In the genomic region with DNA sequence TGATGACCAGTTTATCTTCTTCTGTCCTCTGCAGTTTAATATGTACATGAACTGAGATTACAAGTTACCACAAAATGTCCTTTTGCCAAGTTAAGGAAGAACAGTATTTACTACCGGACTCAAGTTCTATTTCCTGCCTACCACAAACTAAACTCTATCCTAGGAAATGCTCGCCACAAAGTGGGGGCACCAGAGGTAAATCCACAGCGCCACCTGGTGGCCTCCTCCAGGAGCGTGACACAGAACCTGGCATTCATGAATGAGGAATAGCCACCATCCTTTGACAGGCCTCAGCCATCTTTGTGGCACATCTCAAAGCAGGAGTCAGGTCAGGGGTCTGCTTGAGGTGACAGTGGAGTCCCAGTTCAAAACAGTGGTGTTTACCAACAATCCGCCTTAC, we compare ENCODE assay signal across 9 mouse cellular contexts. TPM values are rescaled to one million over a fixed set of nuclear protein-coding genes. Genes with fewer than 3 reads are reported as not detected.
DNase-seq lines count a peak whose midpoint lies in the region; ATAC-seq lines count a peak whose summit lies in the region.
"Had no signal": no experiment of that assay in that cellular context is flagged by ENCODE, and none has a peak within 500 bp of the region (broad histone marks: within the 10 kb centered on the region; RNA-seq: fewer than 3 reads in every experiment).

No protein-coding gene starts in this region.

- DNase-seq in 3134 (ENCODE audit: extremely low read depth, insufficient read length, low spot score) (peak; percentile 41), ZHBTc4 (ENCODE audit: low read depth, low spot score) (peak; percentile 87)
- peak; percentile 66 to 68 for DNase-seq in cerebellum, postnatal 36 days
- peak; percentile 29 to 53 for DNase-seq in gastrocnemius, adult 8-10 months (ENCODE audit: low spot score in 2 of 2)
- DNase-seq in limb, embryonic 10.5 days (ENCODE audit: low spot score), result peak; percentile 88
- peak; percentile 25 to 39 for DNase-seq in spleen, postnatal 36 days (ENCODE audit: low spot score in 2 of 2)

- H3K4me1 ChIP-seq in intestine, embryonic 16.5 days (ENCODE audit: control insufficient read depth, insufficient read depth, low read length), result no peaks in the 10 kb centered on the region
- no peaks in the 10 kb centered on the region for H3K4me1 ChIP-seq in limb, embryonic 10.5 days
- no peaks in the 10 kb centered on the region for H3K4me1 ChIP-seq in midbrain, embryonic 16.5 days (ENCODE audit: control insufficient read depth, insufficient read depth, low read length)
- H3K4me1 ChIP-seq: embryonic facial prominence, embryonic 13.5 days had no signal

- H3K4me3 ChIP-seq in intestine, embryonic 16.5 days (ENCODE audit: low read length), result no peak overlapping the region
- no peak overlapping the region for H3K4me3 ChIP-seq in limb, embryonic 10.5 days
- H3K4me3 ChIP-seq in midbrain, embryonic 16.5 days (ENCODE audit: low read depth, low read length), result no peak overlapping the region
- H3K4me3 ChIP-seq: embryonic facial prominence, embryonic 13.5 days had no signal

- H3K36me3 ChIP-seq in intestine, embryonic 16.5 days (ENCODE audit: control insufficient read depth, insufficient read depth, low read length), result peaks cover 3% of the 10 kb centered on the region
- peaks cover 49% of the 10 kb centered on the region for H3K36me3 ChIP-seq in limb, embryonic 10.5 days
- H3K36me3 ChIP-seq in midbrain, embryonic 16.5 days (ENCODE audit: control insufficient read depth, insufficient read depth, low read length), result peaks cover 14% of the 10 kb centered on the region; the same call in 1 of the 2 replicates

- no peak overlapping the region for H3K9ac ChIP-seq in intestine, embryonic 16.5 days (ENCODE audit: low read depth, low read length)
- H3K9ac ChIP-seq in midbrain, embryonic 16.5 days (ENCODE audit: low read depth, low read length), result no peak overlapping the region
- H3K9ac ChIP-seq: embryonic facial prominence, embryonic 13.5 days had no signal

- no peak overlapping the region for H3K4me2 ChIP-seq in intestine, embryonic 16.5 days (ENCODE audit: low read depth, low read length)
- no peak overlapping the region for H3K4me2 ChIP-seq in midbrain, embryonic 16.5 days (ENCODE audit: low read length)
- H3K4me2 ChIP-seq: embryonic facial prominence, embryonic 13.5 days had no signal

- peak; percentile 66 for ATAC-seq in intestine, embryonic 16.5 days
- ATAC-seq in midbrain, embryonic 16.5 days, result peak; percentile 73

- H3K27me3 ChIP-seq in intestine, embryonic 16.5 days (replicated peaks; ENCODE audit: control insufficient read depth, insufficient read depth, low read length), result no peaks in the 10 kb centered on the region
- no peaks in the 10 kb centered on the region for H3K27me3 ChIP-seq in limb, embryonic 10.5 days (ENCODE audit: low read depth, poor library complexity, severe bottlenecking)
- no peaks in the 10 kb centered on the region for H3K27me3 ChIP-seq in midbrain, embryonic 16.5 days (ENCODE audit: control insufficient read depth, insufficient read depth, low read depth, low read length)
- H3K27me3 ChIP-seq: embryonic facial prominence, embryonic 13.5 days had no signal

- H3K9me3 ChIP-seq in intestine, embryonic 16.5 days (ENCODE audit: control insufficient read depth, low read length), result no peaks in the 10 kb centered on the region
- H3K9me3 ChIP-seq in limb, embryonic 10.5 days (replicated peaks), result no peaks in the 10 kb centered on the region
- no peaks in the 10 kb centered on the region for H3K9me3 ChIP-seq in midbrain, embryonic 16.5 days (replicated peaks; ENCODE audit: control insufficient read depth, low read length, poor library complexity, severe bottlenecking)
- H3K9me3 ChIP-seq: embryonic facial prominence, embryonic 13.5 days had no signal

- WGBS in intestine, embryonic 16.5 days, result 23% methylated on average over 5 of the region's 5 CpGs
- WGBS in limb, embryonic 10.5 days, result 24% methylated on average over 5 of the region's 5 CpGs
- WGBS in midbrain, embryonic 16.5 days, result 19% methylated on average over 5 of the region's 5 CpGs

- no peak overlapping the region for H3K27ac ChIP-seq in intestine, embryonic 16.5 days (ENCODE audit: low read length)
- no peak overlapping the region for H3K27ac ChIP-seq in limb, embryonic 10.5 days
- no peak overlapping the region for H3K27ac ChIP-seq in midbrain, embryonic 16.5 days (ENCODE audit: low read length)
- H3K27ac ChIP-seq: embryonic facial prominence, embryonic 13.5 days had no signal

RNA-seq across cellular contexts. Expression of gene Psmb1, which starts 31.9 kb away (rescaled TPM):
- 100 to 1,000 TPM; 105 to 114 (median 112) TPM for total RNA-seq in gastrocnemius, adult 8-10 months (2022)
- 238 and 252 TPM in 2 replicates for polyA plus RNA-seq in intestine, embryonic 16.5 days (2015; fragmentation: Nextera tagmentation; extraction: Ambion mirVana)
- 286 and 310 TPM in 2 replicates for polyA plus RNA-seq in limb, embryonic 10.5 days (2016; fragmentation: Nextera tagmentation; extraction: Ambion mirVana)
- 224 and 230 TPM in 2 replicates for polyA plus RNA-seq in midbrain, embryonic 16.5 days (2015; fragmentation: Nextera tagmentation; extraction: Ambion mirVana)

RNA-seq across cellular contexts. Expression of gene Tbp, which starts 32.0 kb away (rescaled TPM):
- total RNA-seq in gastrocnemius, adult 8-10 months (2022), result 1 to 10 TPM; 5.9 to 9.4 (median 7.7) TPM
- polyA plus RNA-seq in intestine, embryonic 16.5 days (2015; fragmentation: Nextera tagmentation; extraction: Ambion mirVana), result 32.9 and 33.6 TPM in 2 replicates
- polyA plus RNA-seq in limb, embryonic 10.5 days (2016; fragmentation: Nextera tagmentation; extraction: Ambion mirVana), result 66.7 and 67.0 TPM in 2 replicates
- 59.5 and 63.2 TPM in 2 replicates for polyA plus RNA-seq in midbrain, embryonic 16.5 days (2015; fragmentation: Nextera tagmentation; extraction: Ambion mirVana)

RNA-seq across cellular contexts. Expression of gene Pdcd2, which starts 59.4 kb away (rescaled TPM):
- 10 to 100 TPM; 14.4 to 27.1 (median 18.0) TPM for total RNA-seq in gastrocnemius, adult 8-10 months (2022)
- 48.1 and 48.9 TPM in 2 replicates for polyA plus RNA-seq in intestine, embryonic 16.5 days (2015; fragmentation: Nextera tagmentation; extraction: Ambion mirVana)
- 45.7 and 47.9 TPM in 2 replicates for polyA plus RNA-seq in limb, embryonic 10.5 days (2016; fragmentation: Nextera tagmentation; extraction: Ambion mirVana)
- polyA plus RNA-seq in midbrain, embryonic 16.5 days (2015; fragmentation: Nextera tagmentation; extraction: Ambion mirVana), result 54.7 and 65.8 TPM in 2 replicates

Comparison
In these comparisons a context has a peak if more than half of its experiments do, and no peak if none do; other contexts are left out.
1. DNase-seq: peak in every context shown above with its lines; median percentile 88 in limb, embryonic 10.5 days; 87 in ZHBTc4; 67 in cerebellum, postnatal 36 days; 41 in 3134; 41 in gastrocnemius, adult 8-10 months; 32 in spleen, postnatal 36 days.